Mouse (Mus musculus): ENCODE measurements around the gene Cldn10. TPM values are rescaled to one million over a fixed set of nuclear protein-coding genes. Genes with fewer than 3 reads are reported as not detected.
A peak's percentile ranks its signal among the peaks of the same experiment; 100 is the strongest.
"Not testable (repeated sequence)": the region's sequence is repeated elsewhere in the genome, so short reads cannot be mapped to it uniquely, and the experiment has no call there.

Cldn10 gene
- polyA plus RNA-seq, 1 experiment, result 232 TPM

- Histone ChIP-seq H3K27ac (ENCODE audit: insufficient read depth, low read depth, low read length) (peak overlapping the region; percentile 29; the same call in 1 of the 2 replicates), H3K27me3 (replicated peaks; ENCODE audit: control insufficient read depth, insufficient read depth, low read length) (no peaks in the 10 kb centered on the region), H3K4me3 (ENCODE audit: insufficient read depth, low read depth, low read length) (no peak overlapping the region), H3K4me1 (ENCODE audit: control insufficient read depth, insufficient read depth, low read length) (peaks cover 12% of the 10 kb centered on the region; the same call in 1 of the 2 replicates), H3K36me3 (ENCODE audit: control insufficient read depth, insufficient read depth, low read length) (no peaks in the 10 kb centered on the region)
- peak; percentile 46 for DNase-seq
- 54% methylated on average over 5 of the region's 5 CpGs for WGBS
- TF ChIP-seq POLR2A (IDR thresholded peaks at IDR 0.05; ENCODE audit: low read depth, low read length) (no peak), CTCF (conservative IDR thresholded peaks at IDR 0.05; ENCODE audit: insufficient read depth, insufficient read length, low read depth, low read length) (no peak)
These were observed 19.9 kb downstream of the Cldn10 start for GRCm38 (mm10) chr14:118807653-118808052.

GRCm38 (mm10) chr14:118808183-118808582 lies 20.5 kb downstream of the Cldn10 start:
- not testable (repeated sequence) for H3K4me3 ChIP-seq (ENCODE audit: insufficient read depth, low read depth, low read length); H3K27me3 ChIP-seq (replicated peaks; ENCODE audit: control insufficient read depth, insufficient read depth, low read length); H3K27ac ChIP-seq (ENCODE audit: insufficient read depth, low read depth, low read length); DNase-seq; H3K36me3 ChIP-seq (ENCODE audit: control insufficient read depth, insufficient read depth, low read length)
- peaks cover 12% of the 10 kb centered on the region; the same call in 1 of the 2 replicates for H3K4me1 ChIP-seq (ENCODE audit: control insufficient read depth, insufficient read depth, low read length)
- 61% methylated on average over 2 of the region's 2 CpGs for whole genome bisulfite sequencing

- WGBS, result 61% methylated on average over 4 of the region's 4 CpGs
- Histone ChIP-seq H3K36me3 (ENCODE audit: control insufficient read depth, insufficient read depth, low read length) (no peaks in the 10 kb centered on the region), H3K4me1 (ENCODE audit: control insufficient read depth, insufficient read depth, low read length) (peaks cover 12% of the 10 kb centered on the region; the same call in 1 of the 2 replicates), H3K27ac (ENCODE audit: insufficient read depth, low read depth, low read length) (no peak overlapping the region; the same call in 1 of the 2 replicates), H3K4me3 (ENCODE audit: insufficient read depth, low read depth, low read length) (no peak overlapping the region), H3K27me3 (replicated peaks; ENCODE audit: control insufficient read depth, insufficient read depth, low read length) (no peaks in the 10 kb centered on the region)
- DNase-seq, result peak; percentile 77
- no peak for TF ChIP-seq POLR2A (IDR thresholded peaks at IDR 0.05; ENCODE audit: low read depth, low read length)
- no peak for TF ChIP-seq CTCF (conservative IDR thresholded peaks at IDR 0.05; ENCODE audit: insufficient read depth, insufficient read length, low read depth, low read length)
These were observed 22.0 kb downstream of the Cldn10 start for GRCm38 (mm10) chr14:118809686-118810085.

GRCm38 (mm10) chr14:118811256-118811655 lies 23.5 kb downstream of the Cldn10 start:
- not testable (repeated sequence) for H3K27ac ChIP-seq (ENCODE audit: insufficient read depth, low read depth, low read length); H3K4me3 ChIP-seq (ENCODE audit: insufficient read depth, low read depth, low read length); H3K36me3 ChIP-seq (ENCODE audit: control insufficient read depth, insufficient read depth, low read length); H3K27me3 ChIP-seq (replicated peaks; ENCODE audit: control insufficient read depth, insufficient read depth, low read length); DNase-seq
- H3K4me1 ChIP-seq (ENCODE audit: control insufficient read depth, insufficient read depth, low read length), result peaks cover 12% of the 10 kb centered on the region; the same call in 1 of the 2 replicates

- no peak for DNase-seq
- Histone ChIP-seq H3K36me3 (ENCODE audit: control insufficient read depth, insufficient read depth, low read length) (no peaks in the 10 kb centered on the region), H3K4me3 (ENCODE audit: insufficient read depth, low read depth, low read length) (no peak overlapping the region), H3K4me1 (ENCODE audit: control insufficient read depth, insufficient read depth, low read length) (peaks cover 4% of the 10 kb centered on the region; the same call in 1 of the 2 replicates), H3K27ac (ENCODE audit: insufficient read depth, low read depth, low read length) (no peak overlapping the region), H3K27me3 (replicated peaks; ENCODE audit: control insufficient read depth, insufficient read depth, low read length) (no peaks in the 10 kb centered on the region)
- no peak for TF ChIP-seq POLR2A (IDR thresholded peaks at IDR 0.05; ENCODE audit: low read depth, low read length)
- TF ChIP-seq CTCF (conservative IDR thresholded peaks at IDR 0.05; ENCODE audit: insufficient read depth, insufficient read length, low read depth, low read length), result no peak
- WGBS, result 51% methylated on average over 7 of the region's 7 CpGs
These were observed 25.4 kb downstream of the Cldn10 start for GRCm38 (mm10) chr14:118813111-118813510.

- peak; percentile 56 for DNase-seq
- peak; percentile 30; the same call in 1 of the 2 replicates for TF ChIP-seq CTCF (conservative IDR thresholded peaks at IDR 0.05; ENCODE audit: insufficient read depth, insufficient read length, low read depth, low read length)
- TF ChIP-seq POLR2A (IDR thresholded peaks at IDR 0.05; ENCODE audit: low read depth, low read length), result no peak
- H3K4me3 ChIP-seq (ENCODE audit: insufficient read depth, low read depth, low read length), result no peak overlapping the region
- H3K27me3 ChIP-seq (replicated peaks; ENCODE audit: control insufficient read depth, insufficient read depth, low read length), result no peaks in the 10 kb centered on the region
- H3K27ac ChIP-seq (ENCODE audit: insufficient read depth, low read depth, low read length), result no peak overlapping the region
- peaks cover 5% of the 10 kb centered on the region; the same call in 1 of the 2 replicates for H3K4me1 ChIP-seq (ENCODE audit: control insufficient read depth, insufficient read depth, low read length)
- no peaks in the 10 kb centered on the region for H3K36me3 ChIP-seq (ENCODE audit: control insufficient read depth, insufficient read depth, low read length)
- WGBS, result 23% methylated on average over 4 of the region's 4 CpGs
These were observed 28.8 kb downstream of the Cldn10 start for GRCm38 (mm10) chr14:118816503-118816902.

GRCm38 (mm10) chr14:118820111-118820510 lies 32.4 kb downstream of the Cldn10 start:
- DNase-seq, result peak; percentile 69
- TF ChIP-seq POLR2A (IDR thresholded peaks at IDR 0.05; ENCODE audit: low read depth, low read length) (no peak), CTCF (conservative IDR thresholded peaks at IDR 0.05; ENCODE audit: insufficient read depth, insufficient read length, low read depth, low read length) (peak; percentile 89)
- Histone ChIP-seq H3K27me3 (replicated peaks; ENCODE audit: control insufficient read depth, insufficient read depth, low read length) (no peaks in the 10 kb centered on the region), H3K36me3 (ENCODE audit: control insufficient read depth, insufficient read depth, low read length) (no peaks in the 10 kb centered on the region), H3K4me3 (ENCODE audit: insufficient read depth, low read depth, low read length) (no peak overlapping the region), H3K4me1 (ENCODE audit: control insufficient read depth, insufficient read depth, low read length) (peaks cover 5% of the 10 kb centered on the region; the same call in 1 of the 2 replicates), H3K27ac (ENCODE audit: insufficient read depth, low read depth, low read length) (no peak overlapping the region; the same call in 1 of the 2 replicates)
- 4% methylated on average over 8 of the region's 8 CpGs for WGBS

- H3K36me3 ChIP-seq (ENCODE audit: control insufficient read depth, insufficient read depth, low read length), result no peaks in the 10 kb centered on the region
- 82% methylated on average over 4 of the region's 4 CpGs for WGBS
These were observed 35.1 kb downstream of the Cldn10 start for GRCm38 (mm10) chr14:118822816-118823215.

More at GRCm38 (mm10) chr14:118822816-118823215, 35.1 kb downstream of the Cldn10 start:
- no peak for TF ChIP-seq CTCF (conservative IDR thresholded peaks at IDR 0.05; ENCODE audit: insufficient read depth, insufficient read length, low read depth, low read length)
- TF ChIP-seq POLR2A (IDR thresholded peaks at IDR 0.05; ENCODE audit: low read depth, low read length), result no peak
- DNase-seq, result no peak
- no peak overlapping the region for H3K4me3 ChIP-seq (ENCODE audit: insufficient read depth, low read depth, low read length)
- H3K27me3 ChIP-seq (replicated peaks; ENCODE audit: control insufficient read depth, insufficient read depth, low read length), result no peaks in the 10 kb centered on the region
- no peak overlapping the region for H3K27ac ChIP-seq (ENCODE audit: insufficient read depth, low read depth, low read length)
- H3K4me1 ChIP-seq (ENCODE audit: control insufficient read depth, insufficient read depth, low read length), result peaks cover 5% of the 10 kb centered on the region; the same call in 1 of the 2 replicates
